Mouse (Mus musculus) gastrocnemius, adult 2 months (tissue): ENCODE results near the gene Rplp0. TPM values are rescaled to one million over a fixed set of nuclear protein-coding genes. Genes with fewer than 3 reads are reported as not detected.

Experiments
- DNase-seq: peaks from one replicate; pipeline ENCODE4 v3.0.0; 2022
- H3K27ac ChIP-seq: fragments of 200-600 bp; 2 replicates; pipeline ENCODE4 v1.8.1; 2022; ENCODE audit warnings: mild to moderate bottlenecking
- H3K4me3 ChIP-seq: fragments of 200-600 bp; 2 replicates; pipeline ENCODE4 v1.8.1; 2022; ENCODE audit warnings: mild to moderate bottlenecking, moderate library complexity
- CTCF ChIP-seq: fragments of 200-600 bp; IDR thresholded peaks from 2 replicates; pipeline ENCODE4 v1.8.1; 2022; ENCODE audit warnings: antibody characterized with exemption, mild to moderate bottlenecking, moderate library complexity
- intact Hi-C: fragments of 180-260 bp; cut with DNase I; formaldehyde crosslinking; loops from one replicate; pipeline ENCODE4 v1.15.1; 2025
- microRNA-seq: library from miRNA; unstranded; fragments of <30 nt; microRNA quantifications from one replicate; pipeline ENCODE4 v1.2.0, GENCODE M21; 2021
- total RNA-seq, 2 experiments: library from RNA; stranded (reverse); gene quantifications; 2 replicates each; pipeline ENCODE4 v1.2.3; 2021

Rplp0 gene
- total RNA-seq, 2 experiments from 2014 or later, result 567 to 689 TPM

- DNase-seq, result no peak
- Histone ChIP-seq H3K27ac (no peak overlapping the region), H3K4me3 (no peak overlapping the region)
- TF ChIP-seq CTCF, result no peak
- intact Hi-C loops, result no loop called here
Observed at GRCm38 (mm10) chr5:115580229-115581001, 21.1 kb downstream of the Rplp0 start.

GRCm38 (mm10) chr5:115581662-115582061, 22.4 kb downstream of the Rplp0 start:
- Histone ChIP-seq H3K4me3 (no peak overlapping the region), H3K27ac (no peak overlapping the region)
- no peak for TF ChIP-seq CTCF
- DNase-seq, result no peak
- intact Hi-C loops, result no loop called here

- Histone ChIP-seq H3K4me3 (no peak overlapping the region), H3K27ac (no peak overlapping the region)
- no peak for DNase-seq
- intact Hi-C loops, result no loop called here
- no peak for TF ChIP-seq CTCF
Observed at GRCm38 (mm10) chr5:115585616-115586015, 26.3 kb downstream of the Rplp0 start.

- TF ChIP-seq CTCF, result no peak
- no peak for DNase-seq
- intact Hi-C loops, result no loop called here
- no peak overlapping the region for H3K27ac ChIP-seq
- H3K4me3 ChIP-seq, result no peak overlapping the region
Observed at GRCm38 (mm10) chr5:115586166-115586565, 26.9 kb downstream of the Rplp0 start.

DNA sequence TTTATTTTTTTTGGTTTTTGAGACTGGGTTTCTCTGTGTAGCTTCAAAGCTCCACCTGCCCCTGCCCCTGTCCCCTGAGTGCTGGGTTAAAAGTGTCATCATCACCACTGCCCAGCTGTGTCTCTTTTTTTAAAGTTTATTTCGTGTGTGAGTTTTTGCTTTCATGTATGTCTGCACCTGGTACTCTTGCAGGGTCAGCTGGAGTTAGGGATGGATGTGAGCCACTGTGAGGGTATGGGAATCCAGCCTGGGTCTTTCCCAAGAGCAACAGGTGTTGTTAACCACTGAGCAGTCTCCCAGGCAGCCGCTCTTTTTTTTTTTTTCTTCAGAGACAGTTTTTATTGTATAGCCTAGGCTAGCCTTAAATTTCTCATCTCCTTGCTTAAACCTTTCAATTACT, 27.5 kb downstream of the Rplp0 start:
- H3K27ac ChIP-seq, result no peak overlapping the region
- H3K4me3 ChIP-seq, result no peak overlapping the region
- DNase-seq, result no peak
- intact Hi-C loops, result no loop called here
- TF ChIP-seq CTCF, result no peak

- no peak overlapping the region for H3K4me3 ChIP-seq
- intact Hi-C loops, result no loop called here
- H3K27ac ChIP-seq, result no peak overlapping the region
- no peak for TF ChIP-seq CTCF
- no peak for DNase-seq
Observed at GRCm38 (mm10) chr5:115591028-115591427, 31.8 kb downstream of the Rplp0 start.

DNA sequence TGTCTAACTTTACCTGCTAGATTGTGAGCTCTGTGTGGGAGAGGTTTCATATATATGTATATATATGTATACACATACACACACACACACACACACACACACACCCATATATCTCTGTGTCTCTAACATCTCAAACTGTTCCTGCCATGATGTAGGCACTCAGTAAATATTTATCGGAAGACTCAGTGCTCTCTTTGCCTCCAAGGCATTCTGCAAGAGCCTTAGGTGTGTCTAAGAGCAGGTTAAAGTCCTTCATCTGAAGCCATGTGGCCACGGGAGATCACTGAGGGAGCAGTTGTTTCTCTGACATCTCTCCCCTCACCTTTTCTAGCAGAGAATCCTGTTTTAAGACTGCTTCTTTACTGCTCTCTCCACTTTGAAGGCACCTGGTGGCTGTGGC, 32.2 kb downstream of the Rplp0 start:
- no peak for DNase-seq
- TF ChIP-seq CTCF, result no peak
- intact Hi-C loops, result no loop called here
- Histone ChIP-seq H3K4me3 (no peak overlapping the region), H3K27ac (no peak overlapping the region)

GRCm38 (mm10) chr5:115603561-115603960, 44.3 kb downstream of the Rplp0 start:
- Histone ChIP-seq H3K4me3 (no peak overlapping the region), H3K27ac (no peak overlapping the region)
- DNase-seq, result no peak
- no peak for TF ChIP-seq CTCF
- intact Hi-C loops, result no loop called here

DNA sequence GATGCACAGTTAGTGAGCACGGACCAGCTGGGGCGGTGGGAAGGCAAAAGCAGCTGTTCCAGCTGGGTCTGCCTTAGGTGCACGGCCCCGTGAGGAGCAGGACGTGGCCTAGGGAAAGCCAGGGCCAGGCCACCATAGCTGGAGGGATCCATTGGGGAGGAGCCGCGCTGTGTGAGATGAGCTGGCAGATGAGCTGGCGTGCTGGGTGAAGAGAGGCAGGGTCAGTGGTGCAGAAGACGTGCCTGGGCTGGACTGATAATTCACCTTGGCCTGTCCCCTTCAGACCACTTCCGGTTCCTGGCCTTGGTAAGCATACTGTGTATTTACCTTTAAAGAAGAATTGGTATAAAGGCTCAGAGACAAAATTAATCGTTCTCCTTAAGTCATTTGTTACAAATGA, 52.3 kb downstream of the Rplp0 start:
- no peak overlapping the region for H3K4me3 ChIP-seq
- H3K27ac ChIP-seq, result no peak overlapping the region
- DNase-seq, result peak; percentile 17
- intact Hi-C loops, result loop anchor here (5.0 kb wide), 1 partner anchor 39 kb away; no protein-coding TSS in a partner anchor
- no peak for TF ChIP-seq CTCF

Small RNAs within 50 kb of the gene (microRNA-seq; reads per million reads assigned to microRNA genes)
- not detected for gene Mir7029

Other genes starting within 250 kb of the Rplp0 start
- 10 to 100 TPM in 1 of 2 experiments, 1 to 10 TPM in 1; 9.3 to 12.1 TPM for gene Srsf9, start 232.3 kb upstream of the Rplp0 start, total RNA-seq
- gene Gatc, start 218.3 kb upstream of the Rplp0 start, total RNA-seq, result 10 to 100 TPM; 22.2 to 28.0 TPM
- gene Triap1, start 218.2 kb upstream of the Rplp0 start, total RNA-seq, result 10 to 100 TPM; 19.1 to 20.3 TPM
- gene Cox6a1, start 210.5 kb upstream of the Rplp0 start, total RNA-seq, result 10 to 100 TPM; 38.7 to 60.9 TPM
- under 1 TPM in 1 of 2 experiments, not detected in 1; 0.61 TPM for gene Msi1, start 129.9 kb upstream of the Rplp0 start, total RNA-seq
- gene Pla2g1b, start 93.2 kb upstream of the Rplp0 start, total RNA-seq, result not detected
- 10 to 100 TPM; 10.9 to 17.3 TPM for gene Sirt4, start 74.7 kb upstream of the Rplp0 start, total RNA-seq
- gene Pxn, start 52.8 kb upstream of the Rplp0 start, total RNA-seq, result 10 to 100 TPM; 79.2 to 95.2 TPM
- 10 to 100 TPM; 31.3 to 31.9 TPM for gene Gcn1l1, start 5.8 kb downstream of the Rplp0 start, total RNA-seq
- gene Rab35, start 72.4 kb downstream of the Rplp0 start, total RNA-seq, result 10 to 100 TPM; 38.5 to 39.6 TPM
- gene Bicdl1, start 172.2 kb downstream of the Rplp0 start, total RNA-seq, result 1 to 10 TPM; 2.3 to 2.4 TPM